15 mouse cellular contexts compared by ENCODE assay signal in the genomic region with DNA sequence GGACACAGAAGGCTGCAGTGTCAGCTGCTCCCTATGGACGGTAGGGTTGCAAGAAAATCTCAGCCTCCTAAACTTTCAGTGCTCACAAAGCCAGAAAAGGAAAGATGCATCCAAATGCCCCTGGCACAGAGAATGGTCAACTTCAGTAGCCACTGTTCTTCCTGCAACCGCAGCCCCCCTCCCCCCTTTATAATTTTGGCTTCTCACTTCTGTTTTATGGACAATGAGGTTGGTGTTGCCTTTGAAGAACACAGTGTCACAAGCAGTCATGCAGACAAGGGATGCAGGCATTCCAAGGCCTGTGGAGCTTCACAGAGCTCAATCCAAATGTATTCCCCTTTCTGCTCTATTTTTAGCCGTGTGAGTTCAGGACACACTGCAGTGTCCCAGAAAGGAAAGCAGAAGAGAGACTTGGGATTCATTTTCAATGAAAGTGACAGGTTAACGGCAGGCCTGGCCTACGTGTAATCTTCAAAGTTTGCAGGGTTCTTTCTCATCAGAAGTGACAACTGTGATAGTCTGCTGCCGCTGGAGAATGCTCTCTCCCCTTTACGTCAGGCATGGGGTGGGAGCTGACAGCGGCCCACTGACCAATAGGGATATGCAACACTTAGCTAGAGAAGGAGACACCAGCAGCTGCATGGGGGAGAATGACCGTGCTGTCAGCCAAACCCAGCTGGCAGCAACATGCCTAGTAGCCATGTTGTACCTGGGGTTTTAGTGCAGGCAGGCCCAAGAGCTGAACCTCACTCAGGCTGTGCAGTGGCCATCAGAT. TPM values are rescaled to one million over a fixed set of nuclear protein-coding genes. Genes with fewer than 3 reads are reported as not detected.
DNase-seq lines count a peak whose midpoint lies in the region; ATAC-seq and TF ChIP-seq lines count a peak whose summit lies in the region.
"Had no signal": no experiment of that assay in that cellular context is flagged by ENCODE, and none has a peak within 500 bp of the region (broad histone marks: within the 10 kb centered on the region; RNA-seq: fewer than 3 reads in every experiment).

No protein-coding gene starts in this region.

- peaks cover 29% of the 10 kb centered on the region for H3K4me1 ChIP-seq in cerebellum, adult 2 months (ENCODE audit: control insufficient read depth, insufficient read depth, low read length)
- H3K4me1 ChIP-seq in intestine, embryonic 16.5 days (ENCODE audit: control insufficient read depth, insufficient read depth, low read length) = peaks cover 35% of the 10 kb centered on the region

- peak overlapping the region; percentile 6; the same call in 1 of the 2 replicates for H3K27ac ChIP-seq in cerebellum, adult 2 months (ENCODE audit: insufficient read depth, low read length)
- H3K27ac ChIP-seq in layer of hippocampus, adult 2 months = peak overlapping the region; percentile 32
- peak overlapping the region; percentile 34; the same call in 1 of the 2 replicates for H3K27ac ChIP-seq in intestine, embryonic 16.5 days (ENCODE audit: low read length)
- H3K27ac ChIP-seq: embryonic facial prominence, embryonic 13.5 days; hindbrain, embryonic 13.5 days; neural tube, embryonic 15.5 days had no signal

- TF ChIP-seq POLR2A in cerebellum, adult 2 months (IDR thresholded peaks at IDR 0.05; ENCODE audit: borderline replicate concordance, insufficient read depth, low read length) = no peak

- 21% methylated on average over 9 of the region's 9 CpGs for WGBS in cerebellum, adult 2 months
- 65% methylated on average over 9 of the region's 9 CpGs for WGBS in intestine, embryonic 16.5 days

- no peak for TF ChIP-seq CTCF in cerebellum, adult 2 months (IDR thresholded peaks at IDR 0.05; ENCODE audit: borderline replicate concordance, insufficient read depth, low read depth, low read length)
- no peak for TF ChIP-seq CTCF in layer of hippocampus, adult 2 months (conservative IDR thresholded peaks at IDR 0.05)

- H3K9me3 ChIP-seq in intestine, embryonic 16.5 days (ENCODE audit: control insufficient read depth, low read length) = no peaks in the 10 kb centered on the region
- H3K9me3 ChIP-seq: embryonic facial prominence, embryonic 13.5 days; hindbrain, embryonic 13.5 days; limb, embryonic 12.5 days; neural tube, embryonic 15.5 days had no signal

- no peak overlapping the region for H3K4me2 ChIP-seq in intestine, embryonic 16.5 days (ENCODE audit: low read depth, low read length)
- H3K4me2 ChIP-seq: embryonic facial prominence, embryonic 13.5 days; hindbrain, embryonic 13.5 days; limb, embryonic 12.5 days; neural tube, embryonic 15.5 days had no signal

- DNase-seq in cerebellum, adult 2 months = peak in 1 of 2 experiments; percentile 38
- DNase-seq in cerebellum, postnatal 4 days (ENCODE audit: low spot score in 2 of 2) = no peak
- DNase-seq in layer of hippocampus, adult 2 months (ENCODE audit: low spot score in 2 of 2) = no peak
- DNase-seq in layer of hippocampus, postnatal 14 days (ENCODE audit: low spot score in 2 of 2) = no peak
- peak; percentile 60 for DNase-seq in gastrocnemius, postnatal 25 days
- DNase-seq in adrenal gland, adult 8-10 months = no peak
- DNase-seq in MN1 (ENCODE audit: low spot score) = no peak
- DNase-seq: cerebellum, adult 9-10 months; kidney, adult 9 months; layer of hippocampus, adult 9-11 months had no signal

- ATAC-seq in intestine, embryonic 16.5 days = no peak

- H3K9ac ChIP-seq in intestine, embryonic 16.5 days (ENCODE audit: low read depth, low read length) = no peak overlapping the region
- H3K9ac ChIP-seq: hindbrain, embryonic 13.5 days; limb, embryonic 12.5 days; neural tube, embryonic 15.5 days had no signal

- no peak overlapping the region for H3K4me3 ChIP-seq in cerebellum, adult 2 months (replicated peaks; ENCODE audit: insufficient read depth, low read depth, low read length)
- no peak overlapping the region for H3K4me3 ChIP-seq in layer of hippocampus, adult 2 months
- no peak overlapping the region for H3K4me3 ChIP-seq in intestine, embryonic 16.5 days (ENCODE audit: low read length)
- H3K4me3 ChIP-seq: embryonic facial prominence, embryonic 13.5 days; hindbrain, embryonic 13.5 days; limb, embryonic 12.5 days; neural tube, embryonic 15.5 days had no signal

- H3K27me3 ChIP-seq in cerebellum, adult 2 months (ENCODE audit: control insufficient read depth, insufficient read depth, low read length) = no peaks in the 10 kb centered on the region
- no peaks in the 10 kb centered on the region for H3K27me3 ChIP-seq in intestine, embryonic 16.5 days (replicated peaks; ENCODE audit: control insufficient read depth, insufficient read depth, low read length)
- H3K27me3 ChIP-seq: embryonic facial prominence, embryonic 13.5 days; hindbrain, embryonic 13.5 days; limb, embryonic 12.5 days; neural tube, embryonic 15.5 days had no signal

- peaks cover 13% of the 10 kb centered on the region for H3K36me3 ChIP-seq in intestine, embryonic 16.5 days (ENCODE audit: control insufficient read depth, insufficient read depth, low read length)

RNA-seq across cellular contexts. Expression of gene H2afy, which starts 18.0 kb away (rescaled TPM):
- polyA plus RNA-seq in cerebellum, adult 2 months (2012; rRNA removed) = 152 and 166 TPM in 2 replicates
- 100 to 1,000 TPM; 118 to 122 TPM for total RNA-seq in layer of hippocampus, adult 2 months (2021)
- 100 to 1,000 TPM; 127 to 133 TPM for total RNA-seq in layer of hippocampus, postnatal 14 days (2021)
- 10 to 100 TPM; 61.8 to 62.6 TPM for total RNA-seq in gastrocnemius, postnatal 25 days (2021)
- 235 and 246 TPM in 2 replicates for polyA plus RNA-seq in intestine, embryonic 16.5 days (2015; fragmentation: Nextera tagmentation; extraction: Ambion mirVana)
- total RNA-seq in adrenal gland, adult 8-10 months (2022) = 100 to 1,000 TPM; 130 to 162 (median 139) TPM
